Mouse (Mus musculus) layer of hippocampus, adult 11-12 months (tissue): Measurements from ENCODE around the gene Flrt1.

Experiments
- DNase-seq: peaks from one replicate; pipeline ENCODE4 v3.0.0; 2022; ENCODE audit warnings: low spot score

Flrt1 gene

DNA sequence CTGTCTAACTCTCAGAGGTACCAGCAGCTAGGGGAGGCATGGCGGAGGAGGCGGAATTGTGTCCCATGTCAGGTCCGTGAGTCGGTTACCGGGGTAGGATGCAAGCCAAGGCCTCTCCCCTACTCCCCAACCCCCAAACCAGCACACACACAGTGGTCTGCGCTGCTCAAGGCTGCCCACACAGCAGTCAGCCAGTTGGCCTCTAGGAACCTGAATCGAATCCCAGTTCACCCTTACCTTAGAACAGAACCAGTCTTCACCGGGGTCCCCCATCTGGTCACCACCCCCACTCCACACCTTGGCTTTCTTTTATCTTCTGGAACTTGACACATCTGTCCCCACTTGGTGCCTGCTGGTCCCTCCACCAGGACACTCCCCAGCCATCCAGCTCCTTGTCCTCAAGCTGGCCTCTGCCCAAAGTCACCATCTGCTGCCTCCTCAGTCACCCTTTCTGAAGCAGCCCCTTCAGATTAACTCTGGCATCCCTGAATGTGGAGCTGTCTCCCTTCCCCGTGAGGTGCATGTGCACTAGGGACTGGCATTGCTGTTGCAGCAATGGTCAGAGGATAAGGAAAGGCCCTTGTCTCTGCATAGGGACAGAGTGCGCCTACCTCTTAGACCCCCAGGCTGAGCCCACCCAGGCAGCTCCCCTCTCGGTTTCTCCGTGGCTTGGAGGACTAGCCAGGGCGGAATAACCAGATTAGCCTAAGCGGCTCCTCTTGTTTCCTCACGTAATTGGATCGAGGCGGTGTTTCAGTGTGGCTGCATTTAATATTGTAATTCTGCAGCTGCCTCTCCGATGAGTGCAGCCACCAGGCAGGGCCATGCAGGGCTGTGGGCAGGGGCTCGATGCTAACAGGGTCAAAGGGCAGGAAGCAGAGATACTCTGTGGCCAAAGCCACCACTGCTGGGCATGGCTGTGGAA, 23.3 kb upstream of the Flrt1 start:
- DNase-seq, result no peak

- no peak for DNase-seq
Measured at GRCm38 (mm10) chr19:7126933-7127332, 21.4 kb upstream of the Flrt1 start.

GRCm38 (mm10) chr19:7126209-7126608, 20.7 kb upstream of the Flrt1 start:
- no peak for DNase-seq

DNA sequence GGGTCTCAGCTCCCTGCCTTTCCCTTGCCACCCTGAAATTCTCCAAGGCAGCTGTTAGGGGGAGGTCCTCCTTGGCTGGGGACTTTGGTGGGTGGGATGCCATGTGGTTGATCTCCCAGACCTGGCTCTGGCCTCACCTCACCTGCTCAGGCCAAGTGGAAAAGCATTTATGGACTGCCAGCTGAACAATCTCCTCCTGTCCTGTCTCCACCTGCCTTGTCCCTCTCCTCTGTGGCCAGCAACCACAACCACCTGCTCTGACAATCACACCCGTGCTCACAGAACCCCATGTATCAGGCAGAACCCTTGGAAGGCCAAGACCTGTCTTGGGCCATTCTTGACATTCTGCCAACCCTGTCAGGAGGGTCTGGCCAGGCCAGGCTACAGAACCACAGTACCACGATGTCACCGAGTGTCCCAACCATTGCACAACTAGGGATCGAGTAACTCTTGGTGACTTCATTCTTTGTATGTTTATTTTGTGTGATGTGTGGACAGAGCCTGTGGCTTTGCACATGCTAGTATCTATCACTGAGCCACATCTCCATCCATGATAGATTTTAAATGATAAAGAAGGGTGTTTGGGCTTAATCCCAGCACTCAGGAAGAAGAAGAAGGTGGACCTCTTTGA, 20.1 kb upstream of the Flrt1 start:
- no peak for DNase-seq

GRCm38 (mm10) chr19:7122698-7123306, 17.3 kb upstream of the Flrt1 start:
- no peak for DNase-seq

DNA sequence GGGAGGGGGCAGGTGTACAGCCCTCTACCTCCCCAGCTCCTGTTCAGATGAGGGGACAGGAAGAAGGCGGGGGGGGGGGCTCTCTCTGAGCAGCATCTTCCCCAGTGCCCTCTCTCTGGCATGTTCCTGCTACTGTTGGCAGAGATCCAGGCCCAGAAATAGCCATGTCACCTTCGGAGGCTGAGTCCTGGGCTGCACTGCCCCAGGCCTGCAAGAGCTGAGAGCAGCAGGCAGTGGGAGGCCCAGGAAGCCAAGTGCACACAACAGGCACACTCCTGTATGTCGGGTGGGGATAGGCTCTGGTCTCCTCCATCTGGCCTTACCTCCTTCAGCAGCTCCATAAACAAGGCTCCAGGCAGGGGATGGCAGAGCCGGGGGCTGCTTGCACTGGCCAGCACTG, 16.7 kb upstream of the Flrt1 start:
- no peak for DNase-seq

- no peak for DNase-seq
Measured at GRCm38 (mm10) chr19:7121252-7121651, 15.7 kb upstream of the Flrt1 start.

- no peak for DNase-seq
Measured at GRCm38 (mm10) chr19:7117653-7118307, 12.3 kb upstream of the Flrt1 start.

DNA sequence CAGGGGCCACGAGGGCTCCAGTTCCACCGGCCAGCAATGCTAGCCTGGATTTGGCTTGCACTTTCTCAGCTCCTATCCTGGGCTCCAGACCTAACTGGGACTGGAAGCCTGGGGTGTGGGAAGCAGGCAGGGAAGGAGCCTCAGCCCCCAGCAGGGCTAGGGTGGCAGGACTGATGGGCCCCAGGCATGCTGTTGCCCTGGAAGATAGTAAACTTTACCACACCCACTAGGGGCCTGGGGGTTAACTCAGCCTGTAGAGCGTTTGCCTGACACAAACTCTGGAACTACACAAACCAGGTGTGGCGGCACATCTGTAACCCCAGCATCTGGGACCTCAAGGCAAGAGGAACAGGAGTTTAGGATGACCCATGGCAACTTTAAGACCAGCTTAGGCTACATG, 11.6 kb upstream of the Flrt1 start:
- DNase-seq, result no peak

- no peak for DNase-seq
Measured at GRCm38 (mm10) chr19:7116038-7116731, 10.7 kb upstream of the Flrt1 start.

DNA sequence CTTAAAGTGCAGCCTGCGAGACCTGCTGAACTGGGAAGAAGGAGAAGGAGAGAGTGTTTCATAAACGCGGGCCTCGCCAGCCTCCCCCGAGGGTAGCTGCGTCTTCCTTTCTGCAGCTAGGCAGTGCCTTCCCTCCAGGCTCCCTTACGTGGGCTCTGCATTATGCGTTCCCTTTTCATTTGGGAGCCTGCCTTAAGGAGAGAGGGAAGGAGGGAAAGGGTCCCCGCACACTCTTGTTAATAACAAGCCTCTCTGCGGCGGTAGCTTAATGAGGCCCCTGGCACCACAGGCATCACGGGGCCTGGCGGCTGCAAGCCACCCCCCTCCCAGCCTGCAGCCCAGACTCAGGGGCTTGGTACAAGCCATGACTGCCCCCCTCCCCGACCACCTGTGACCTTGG, 8.0 kb upstream of the Flrt1 start:
- DNase-seq, result no peak

GRCm38 (mm10) chr19:7112628-7113027, 7.1 kb upstream of the Flrt1 start:
- DNase-seq, result no peak

DNA sequence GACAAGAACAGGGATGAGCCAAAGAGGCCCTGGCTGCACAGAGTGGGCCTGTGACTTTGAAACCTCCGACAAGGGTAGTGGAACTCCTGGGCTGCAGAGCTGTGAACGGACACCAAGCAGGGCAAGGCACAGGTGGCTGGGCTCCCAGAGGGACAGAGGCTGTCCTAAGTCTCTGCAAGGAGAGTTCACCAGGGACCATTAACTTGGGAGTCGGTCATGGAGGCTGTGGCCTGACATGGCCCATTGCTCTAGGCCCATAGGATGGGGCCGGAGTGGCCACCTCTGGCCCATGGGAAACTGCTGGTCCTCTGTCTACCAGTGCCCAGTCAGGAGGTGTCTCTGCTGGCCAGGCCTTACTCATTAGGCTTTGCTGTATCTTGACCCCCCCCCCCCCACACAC, 6.2 kb upstream of the Flrt1 start:
- no peak for DNase-seq

- DNase-seq, result no peak
Measured at GRCm38 (mm10) chr19:7111309-7111708, 5.8 kb upstream of the Flrt1 start.

DNA sequence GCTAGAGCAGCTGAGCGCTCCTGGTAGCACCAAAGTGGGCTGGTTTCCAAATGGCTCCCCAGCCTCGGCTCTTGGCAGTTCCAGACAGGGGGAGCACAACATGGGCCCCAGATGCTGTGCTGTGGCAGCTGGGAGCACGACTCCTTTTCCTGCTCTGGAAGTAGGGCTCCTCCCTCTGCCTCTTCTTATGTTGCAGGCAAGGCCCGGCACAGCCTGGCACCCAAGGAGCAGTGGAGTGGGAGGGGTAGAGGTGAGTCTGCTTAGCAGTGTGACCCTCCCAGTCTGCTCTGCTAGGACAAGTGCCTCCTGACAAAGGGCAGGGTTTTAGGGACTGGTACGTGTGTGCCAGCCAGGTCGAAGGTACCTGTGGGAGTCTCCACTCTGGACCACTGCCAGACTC, 5.3 kb upstream of the Flrt1 start:
- DNase-seq, result no peak

- no peak for DNase-seq
Measured at GRCm38 (mm10) chr19:7110097-7110496, 4.6 kb upstream of the Flrt1 start.

DNA sequence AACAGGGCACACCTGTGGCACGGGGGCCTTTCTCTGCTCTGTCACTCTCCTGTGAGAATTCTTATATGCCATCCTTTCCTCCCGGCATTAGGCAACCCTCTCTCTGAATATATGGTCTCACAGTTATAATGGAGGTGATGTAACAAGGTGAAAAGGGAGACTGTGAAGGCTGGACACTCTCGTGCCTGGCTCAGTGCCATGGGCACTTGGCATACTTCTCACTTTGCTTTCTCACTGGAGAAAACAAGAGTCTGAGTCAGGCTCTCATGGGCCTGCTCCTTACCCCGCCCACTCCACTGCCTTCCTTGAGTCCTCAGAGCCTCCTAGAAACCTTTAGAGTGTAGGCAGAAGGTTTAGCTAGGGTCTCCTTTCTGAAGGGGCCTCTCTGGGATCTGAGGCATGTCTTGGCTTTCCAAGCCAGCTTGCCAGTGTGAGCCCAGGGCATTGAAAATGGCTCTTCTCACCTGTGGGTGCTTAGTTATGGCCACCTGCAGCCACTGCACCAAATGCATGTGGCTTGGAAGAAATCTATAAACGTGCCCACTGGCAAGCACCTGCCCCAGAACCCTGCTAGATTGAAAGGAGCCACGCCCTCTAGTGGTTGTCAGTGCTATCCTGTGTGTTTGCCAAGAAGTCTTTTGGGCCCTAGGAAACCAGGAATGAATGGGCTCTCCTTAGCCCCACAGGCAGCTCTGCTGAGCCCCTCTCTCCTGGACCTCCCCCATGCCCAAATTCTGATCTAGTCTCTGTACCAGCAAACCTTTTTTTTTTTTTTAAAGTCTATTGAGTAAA, 2.8 kb upstream of the Flrt1 start:
- no peak for DNase-seq

DNA sequence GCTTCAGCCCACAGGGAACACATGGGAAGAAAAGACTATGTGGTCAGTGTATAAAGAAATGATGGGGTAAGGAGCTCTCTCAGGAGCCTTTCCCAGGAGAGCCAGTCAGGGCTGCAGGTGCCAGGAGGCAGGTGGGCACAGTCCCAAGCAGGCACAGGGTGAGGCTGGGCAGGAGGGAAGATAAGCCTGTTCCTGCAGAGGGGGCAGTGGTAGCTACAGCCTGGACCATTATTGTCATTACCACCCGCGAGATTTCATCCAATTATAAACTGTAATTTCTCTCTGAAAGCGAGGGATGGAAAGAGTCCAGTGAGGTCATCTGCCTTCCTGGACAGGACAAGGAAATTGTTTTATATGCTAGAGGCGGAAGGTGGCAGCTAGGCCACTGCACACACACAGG, 1.6 kb upstream of the Flrt1 start:
- DNase-seq, result no peak

DNA sequence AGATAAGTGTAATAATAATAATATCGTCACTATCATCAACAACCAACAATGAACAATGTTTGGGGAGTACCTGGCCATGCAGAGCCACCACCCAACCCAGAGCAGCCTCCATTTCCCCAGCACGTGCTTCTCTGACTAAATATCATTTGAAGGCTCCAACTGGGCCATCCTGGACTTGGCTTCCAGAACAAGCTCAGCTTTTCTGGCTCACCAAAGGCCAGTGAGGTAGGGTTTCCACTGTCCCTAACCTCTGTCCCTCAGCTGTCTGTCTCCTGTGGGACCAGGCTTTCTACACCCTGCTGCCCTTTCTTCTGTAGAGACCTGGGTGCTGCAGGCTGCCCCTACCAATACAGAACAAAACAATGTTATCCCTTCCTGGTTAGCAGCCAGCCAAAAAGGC, 1.0 kb upstream of the Flrt1 start:
- DNase-seq, result no peak

DNA sequence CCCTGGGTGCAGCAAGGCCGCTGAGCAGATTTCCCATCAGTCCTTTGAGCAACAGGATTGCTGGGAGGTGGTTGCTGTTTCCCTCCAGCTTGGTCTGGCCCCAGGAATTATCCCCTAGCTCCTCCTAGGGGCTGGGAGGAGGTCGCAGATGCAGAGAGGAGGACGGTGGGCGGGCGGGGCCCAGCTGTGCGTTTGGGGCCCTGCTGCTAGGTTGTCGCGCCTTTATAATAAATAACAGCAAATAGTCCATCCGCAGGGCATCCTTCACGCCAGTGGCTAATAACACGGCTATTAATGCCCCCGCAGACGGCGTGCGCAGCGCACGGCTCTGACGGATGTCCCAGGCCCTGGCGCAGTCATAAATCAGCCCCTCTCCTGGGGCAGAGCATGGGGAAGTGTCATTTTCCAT, 1.5 kb downstream of the Flrt1 start:
- DNase-seq, result no peak

DNA sequence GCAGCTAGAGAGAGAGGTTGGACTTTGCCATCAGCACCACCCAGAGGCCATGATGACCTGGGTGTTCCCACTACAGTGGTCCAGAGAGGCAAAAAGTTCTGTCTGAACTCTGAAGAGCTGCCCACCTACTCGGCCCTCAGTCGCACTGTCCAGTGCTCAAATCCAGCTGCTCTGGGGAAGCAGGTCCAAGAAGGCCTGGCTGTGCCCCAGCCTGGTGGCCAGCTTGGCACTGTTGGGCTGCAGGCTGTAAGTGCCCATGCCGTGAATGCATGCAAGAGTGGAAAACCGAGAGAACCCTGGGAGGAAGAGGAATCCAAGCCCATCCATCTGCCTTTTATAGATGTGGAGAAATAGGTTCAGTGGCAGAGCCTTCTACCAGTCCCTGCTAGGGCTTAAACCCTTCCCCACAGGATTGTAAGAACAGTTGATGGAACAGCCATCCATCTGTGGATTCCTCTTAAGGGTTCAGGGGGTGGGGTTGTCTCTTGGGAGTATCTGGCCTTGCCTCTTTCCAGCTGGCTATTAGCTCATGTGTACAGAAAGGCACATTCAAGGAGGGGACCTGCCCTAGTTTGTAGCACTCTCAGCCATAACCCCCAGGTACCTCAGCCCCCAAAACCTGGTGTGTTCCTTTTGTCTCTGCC, 2.1 kb downstream of the Flrt1 start:
- DNase-seq, result no peak
